In genomic region chr10:81138821-81139528, GRCm38 (mm10) we compare ENCODE assay signal across 8 mouse cellular contexts. TPM values are rescaled to one million over a fixed set of nuclear protein-coding genes. Genes with fewer than 3 reads are reported as not detected.
DNase-seq lines count a peak whose midpoint lies in the region; ATAC-seq and TF ChIP-seq lines count a peak whose summit lies in the region.

No protein-coding gene starts in this region.

- H3K27ac ChIP-seq in gastrocnemius, adult 2 months = peak overlapping the region; percentile 98
- H3K27ac ChIP-seq in CH12.LX (ENCODE audit: insufficient read depth, low read depth) = no peak overlapping the region
- peak overlapping the region; percentile 91; the same call in 1 of the 2 replicates for H3K27ac ChIP-seq in forebrain, embryonic 13.5 days
- peak overlapping the region; percentile 88 for H3K27ac ChIP-seq in liver, embryonic 13.5 days

- no peak for TF ChIP-seq RAD21 in CH12.LX (IDR thresholded peaks at IDR 0.05; ENCODE audit: low read depth, low read length)

- peak overlapping the region; percentile 96 for H3K9ac ChIP-seq in CH12.LX (ENCODE audit: insufficient read depth, low read depth)
- H3K9ac ChIP-seq in forebrain, embryonic 13.5 days = peak overlapping the region; percentile 93
- H3K9ac ChIP-seq in liver, embryonic 13.5 days = peak overlapping the region; percentile 94

- intact Hi-C loops in gastrocnemius, adult 2 months (cut with DNase I) = no loop called here

- no peaks in the 10 kb centered on the region for H3K27me3 ChIP-seq in CH12.LX (replicated peaks)
- H3K27me3 ChIP-seq in forebrain, embryonic 13.5 days = peaks cover 21% of the 10 kb centered on the region
- H3K27me3 ChIP-seq in liver, embryonic 13.5 days = no peaks in the 10 kb centered on the region

- H3K9me3 ChIP-seq in CH12.LX (replicated peaks; ENCODE audit: low read length) = no peaks in the 10 kb centered on the region
- no peaks in the 10 kb centered on the region for H3K9me3 ChIP-seq in forebrain, embryonic 13.5 days (replicated peaks)
- no peaks in the 10 kb centered on the region for H3K9me3 ChIP-seq in liver, embryonic 13.5 days (replicated peaks)

- H3K4me1 ChIP-seq in CH12.LX (ENCODE audit: control insufficient read depth in 1 of 2, insufficient read depth in 2 of 2) = peaks cover 25 to 64% of the 10 kb centered on the region in 2 experiments
- H3K4me1 ChIP-seq in forebrain, embryonic 13.5 days = peaks cover 57% of the 10 kb centered on the region
- peaks cover 77% of the 10 kb centered on the region for H3K4me1 ChIP-seq in liver, embryonic 13.5 days (replicated peaks)

- no peak for TF ChIP-seq EP300 in CH12.LX (IDR thresholded peaks at IDR 0.05; ENCODE audit: low read length)

- dilution Hi-C loops in CH12.LX (cut with MboI; ENCODE audit: extremely low pct_ligation_motif_present, extremely low pct_unique_long_range_greater_than_20kb, low sequenced_read_pairs) = no loop called here

- no peak for DNase-seq in gastrocnemius, adult 2 months
- no peak for DNase-seq in gastrocnemius, postnatal 25 days
- no peak for DNase-seq in CH12.LX (ENCODE audit: extremely low read depth)
- DNase-seq in liver, embryonic 13.5 days = no peak
- no peak for DNase-seq in urinary bladder, postnatal 4 days (ENCODE audit: low spot score in 2 of 2)
- no peak for DNase-seq in adipocyte (ENCODE audit: low spot score)

- TF ChIP-seq CTCF in gastrocnemius, adult 2 months (IDR thresholded peaks at IDR 0.05) = no peak
- no peak for TF ChIP-seq CTCF in CH12.LX (conservative IDR thresholded peaks at IDR 0.05 in 1 of 2, IDR thresholded peaks at IDR 0.05 in 1 of 2; ENCODE audit: low read depth in 2 of 2, low read length in 2 of 2)

- peak overlapping the region; percentile 88 for H3K4me3 ChIP-seq in gastrocnemius, adult 2 months
- peak overlapping the region; percentile 77 to 90 (median 85) for H3K4me3 ChIP-seq in CH12.LX (replicated peaks in 1 of 3; ENCODE audit: low read depth in 2 of 3, low read length in 2 of 3, poor library complexity in 1 of 3)
- peak overlapping the region; percentile 85 for H3K4me3 ChIP-seq in forebrain, embryonic 13.5 days
- peak overlapping the region; percentile 92 for H3K4me3 ChIP-seq in liver, embryonic 13.5 days (replicated peaks)

- TF ChIP-seq POLR2A in CH12.LX (IDR thresholded peaks at IDR 0.05; ENCODE audit: low read depth, low read length) = no peak

- peaks cover 61% of the 10 kb centered on the region for H3K79me2 ChIP-seq in CH12.LX (replicated peaks; ENCODE audit: control insufficient read depth, extremely low read depth, insufficient read depth, poor library complexity, severe bottlenecking)

- 62% methylated on average over 11 of the region's 11 CpGs for WGBS in forebrain, embryonic 13.5 days
- 48% methylated on average over 11 of the region's 11 CpGs for WGBS in liver, embryonic 13.5 days (ENCODE audit: insufficient replicate concordance)

- H3K4me2 ChIP-seq in CH12.LX (ENCODE audit: insufficient read depth, low read depth, poor library complexity, severe bottlenecking) = peak overlapping the region; percentile 77
- H3K4me2 ChIP-seq in forebrain, embryonic 13.5 days = peak overlapping the region; percentile 91
- peak overlapping the region; percentile 99 for H3K4me2 ChIP-seq in liver, embryonic 13.5 days

- peaks cover 8 to 37% of the 10 kb centered on the region in 2 experiments for H3K36me3 ChIP-seq in CH12.LX (replicated peaks in 1 of 2; ENCODE audit: control insufficient read depth in 1 of 2, insufficient read depth in 1 of 2, low read length in 1 of 2)
- peaks cover 7% of the 10 kb centered on the region for H3K36me3 ChIP-seq in forebrain, embryonic 13.5 days (ENCODE audit: poor library complexity, severe bottlenecking)
- peaks cover 52% of the 10 kb centered on the region for H3K36me3 ChIP-seq in liver, embryonic 13.5 days

- ATAC-seq in forebrain, embryonic 13.5 days = no peak
- ATAC-seq in liver, embryonic 13.5 days (ENCODE audit: low read depth) = no peak
- no peak for ATAC-seq in erythroid progenitor cell, adult 5-6 weeks (replicated peaks; ENCODE audit: low FRiP score, poor library complexity, severe bottlenecking)

- in situ Hi-C loops in CH12.LX (cut with MboI; ENCODE audit: low pct_ligation_motif_present, low pct_unique_long_range_greater_than_20kb, low sequenced_read_pairs) = no loop called here

TF ChIP-seq in CH12.LX, 34 proteins besides CTCF, POLR2A, EP300 and RAD21:
- TF ChIP-seq SIN3A (IDR thresholded peaks at IDR 0.05; ENCODE audit: low read length) (peak; percentile 24; the same call in 1 of the 2 replicates), CHD2 (IDR thresholded peaks at IDR 0.05; ENCODE audit: low read length) (no peak)

RNA-seq across cellular contexts. Expression of gene Zbtb7a, which starts 4.0 kb away (rescaled TPM):
- 10 to 100 TPM; 23.3 to 25.9 TPM for total RNA-seq in gastrocnemius, adult 2 months (2021)
- total RNA-seq in gastrocnemius, postnatal 25 days (2021) = 10 to 100 TPM; 21.4 to 22.3 TPM
- total RNA-seq in CH12.LX (2012; rRNA removed) (15.3 and 18.2 TPM in 2 replicates), CH12.LX (2014; rRNA removed) (3.0 TPM in 2 replicates)
- polyA plus RNA-seq in CH12.LX (2012; ENCODE audit: insufficient read length, low read depth) = 20.1 and 21.3 TPM in 2 replicates
- polyA plus RNA-seq in forebrain, embryonic 13.5 days (2015; fragmentation: Nextera tagmentation; extraction: Ambion mirVana) = 10.4 and 10.6 TPM in 2 replicates
- 49.1 and 49.6 TPM in 2 replicates for polyA plus RNA-seq in liver, embryonic 13.5 days (2015; fragmentation: Nextera tagmentation; extraction: Ambion mirVana)
- 31.7 and 33.1 TPM in 2 replicates for total RNA-seq in erythroid progenitor cell, adult 5-6 weeks (2015; ENCODE audit: low replicate concordance)
- total RNA-seq in erythroid progenitor cell, adult 5-6 weeks (2017; ENCODE audit: low replicate concordance) = 23.1 and 33.2 TPM in 2 replicates

RNA-seq across cellular contexts. Expression of gene Pias4, which starts 28.7 kb away (rescaled TPM):
- total RNA-seq in gastrocnemius, adult 2 months (2021) = 10 to 100 TPM; 15.7 to 16.2 TPM
- total RNA-seq in gastrocnemius, postnatal 25 days (2021) = 10 to 100 TPM; 11.7 to 14.2 TPM
- total RNA-seq in CH12.LX (2012; rRNA removed) (24.3 and 26.6 TPM in 2 replicates), CH12.LX (2014; rRNA removed) (13.6 and 15.3 TPM in 2 replicates)
- 26.5 and 33.5 TPM in 2 replicates for polyA plus RNA-seq in CH12.LX (2012; ENCODE audit: insufficient read length, low read depth)
- 54.2 and 57.0 TPM in 2 replicates for polyA plus RNA-seq in forebrain, embryonic 13.5 days (2015; fragmentation: Nextera tagmentation; extraction: Ambion mirVana)
- polyA plus RNA-seq in liver, embryonic 13.5 days (2015; fragmentation: Nextera tagmentation; extraction: Ambion mirVana) = 23.5 and 23.8 TPM in 2 replicates
- total RNA-seq in erythroid progenitor cell, adult 5-6 weeks (2015; ENCODE audit: low replicate concordance) = 24.1 and 27.2 TPM in 2 replicates
- total RNA-seq in erythroid progenitor cell, adult 5-6 weeks (2017; ENCODE audit: low replicate concordance) = 15.3 and 46.0 TPM in 2 replicates

RNA-seq across cellular contexts. Expression of gene Map2k2, which starts 33.3 kb away (rescaled TPM):
- total RNA-seq in gastrocnemius, adult 2 months (2021) = 100 to 1,000 TPM; 148 to 187 TPM
- 100 to 1,000 TPM; 149 to 161 TPM for total RNA-seq in gastrocnemius, postnatal 25 days (2021)
- 127 and 146 TPM in 2 replicates for total RNA-seq in CH12.LX (2012; rRNA removed)
- 67.2 and 79.2 TPM in 2 replicates for total RNA-seq in CH12.LX (2014; rRNA removed)
- 120 and 130 TPM in 2 replicates for polyA plus RNA-seq in CH12.LX (2012; ENCODE audit: insufficient read length, low read depth)
- polyA plus RNA-seq in forebrain, embryonic 13.5 days (2015; fragmentation: Nextera tagmentation; extraction: Ambion mirVana) = 200 and 211 TPM in 2 replicates
- 127 and 130 TPM in 2 replicates for polyA plus RNA-seq in liver, embryonic 13.5 days (2015; fragmentation: Nextera tagmentation; extraction: Ambion mirVana)
- total RNA-seq in erythroid progenitor cell, adult 5-6 weeks (2015; ENCODE audit: low replicate concordance) = 36.4 and 39.4 TPM in 2 replicates
- 54.0 and 71.5 TPM in 2 replicates for total RNA-seq in erythroid progenitor cell, adult 5-6 weeks (2017; ENCODE audit: low replicate concordance)

RNA-seq across cellular contexts. Expression of gene Eef2, which starts 37.5 kb away (rescaled TPM):
- 1,000 to 10,000 TPM; 1,128 to 1,335 TPM for total RNA-seq in gastrocnemius, adult 2 months (2021)
- 100 to 1,000 TPM; 838 to 862 TPM for total RNA-seq in gastrocnemius, postnatal 25 days (2021)
- total RNA-seq in CH12.LX (2012; rRNA removed) = 3,382 and 4,660 TPM in 2 replicates
- total RNA-seq in CH12.LX (2014; rRNA removed) = 1,528 and 1,752 TPM in 2 replicates
- 2,532 and 2,649 TPM in 2 replicates for polyA plus RNA-seq in CH12.LX (2012; ENCODE audit: insufficient read length, low read depth)
- 555 and 583 TPM in 2 replicates for polyA plus RNA-seq in forebrain, embryonic 13.5 days (2015; fragmentation: Nextera tagmentation; extraction: Ambion mirVana)
- polyA plus RNA-seq in liver, embryonic 13.5 days (2015; fragmentation: Nextera tagmentation; extraction: Ambion mirVana) = 369 and 384 TPM in 2 replicates
- 267 and 296 TPM in 2 replicates for total RNA-seq in erythroid progenitor cell, adult 5-6 weeks (2015; ENCODE audit: low replicate concordance)
- total RNA-seq in erythroid progenitor cell, adult 5-6 weeks (2017; ENCODE audit: low replicate concordance) = 399 and 622 TPM in 2 replicates

RNA-seq across cellular contexts. Expression of gene Creb3l3, which starts 40.3 kb away (rescaled TPM):
- not detected for total RNA-seq in gastrocnemius, adult 2 months (2021)
- total RNA-seq in gastrocnemius, postnatal 25 days (2021) = under 1 TPM; 0.10 to 0.83 TPM
- total RNA-seq in CH12.LX (2012; rRNA removed) = not detected in 2 replicates
- not detected in 2 replicates for total RNA-seq in CH12.LX (2014; rRNA removed)
- polyA plus RNA-seq in CH12.LX (2012; ENCODE audit: insufficient read length, low read depth) = 0.13 TPM in 1 of 2 replicates, not detected in the other
- polyA plus RNA-seq in forebrain, embryonic 13.5 days (2015; fragmentation: Nextera tagmentation; extraction: Ambion mirVana) = 0.30 and 0.42 TPM in 2 replicates
- 22.3 and 22.5 TPM in 2 replicates for polyA plus RNA-seq in liver, embryonic 13.5 days (2015; fragmentation: Nextera tagmentation; extraction: Ambion mirVana)
- total RNA-seq in erythroid progenitor cell, adult 5-6 weeks (2015; ENCODE audit: low replicate concordance) = not detected in 2 replicates
- total RNA-seq in erythroid progenitor cell, adult 5-6 weeks (2017; ENCODE audit: low replicate concordance) = not detected in 2 replicates
